ENCODE assay signal across 1 mouse cellular context in the genomic region with DNA sequence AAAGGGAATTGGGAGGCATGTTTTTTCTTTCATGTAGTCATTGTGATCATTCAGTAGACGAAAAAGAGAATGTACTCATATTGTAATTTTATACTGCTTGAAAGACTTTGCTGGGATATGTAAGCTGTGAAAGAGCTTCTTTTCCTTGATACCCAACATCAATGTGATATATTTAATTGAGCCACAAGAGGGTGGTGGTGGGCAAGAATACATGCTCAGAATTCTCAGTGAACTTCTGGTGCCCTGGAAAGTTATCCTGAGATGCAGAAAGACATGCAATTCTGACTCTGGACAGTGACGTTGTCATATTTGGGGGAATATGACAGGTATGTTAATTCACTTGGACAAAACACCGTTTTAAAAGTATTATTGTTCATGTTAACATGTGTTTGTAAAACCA.
A peak's percentile ranks its signal among the peaks of the same experiment; 100 is the strongest.
TF ChIP-seq lines count a peak whose summit lies in the region.

No protein-coding gene starts in this region.

TF ChIP-seq in CH12.LX, 34 proteins besides CTCF, POLR2A, EP300 and RAD21:
- TF ChIP-seq SMC3 (IDR thresholded peaks at IDR 0.05; ENCODE audit: low read depth, low read length) (peak; percentile 83), ZC3H11A (IDR thresholded peaks at IDR 0.05; ENCODE audit: low read depth, low read length) (peak; percentile 48; the same call in 1 of the 2 replicates), MYC (IDR thresholded peaks at IDR 0.05; ENCODE audit: low read depth, low read length) (no peak)
